Mouse (Mus musculus) telencephalon, adult 2 months (tissue): ENCODE data around the gene Nav2.

Source experiments
- DNase-seq: peaks from one replicate; pipeline ENCODE4 v3.0.0-alpha.2; 2011; ENCODE audit warnings: low read depth, low spot score

Nav2 gene

GRCm38 (mm10) chr7:49513763-49514437 lies 605.4 kb downstream of the Nav2 start:
- DNase-seq = no peak

- no peak for DNase-seq
Observed at GRCm38 (mm10) chr7:49515012-49515411, 606.5 kb downstream of the Nav2 start.

- DNase-seq = no peak
Observed at GRCm38 (mm10) chr7:49520504-49520903, 612.0 kb downstream of the Nav2 start.

GRCm38 (mm10) chr7:49521349-49521748 lies 612.8 kb downstream of the Nav2 start:
- no peak for DNase-seq

GRCm38 (mm10) chr7:49521976-49522375 lies 613.5 kb downstream of the Nav2 start:
- no peak for DNase-seq

GRCm38 (mm10) chr7:49522411-49523114 lies 614.0 kb downstream of the Nav2 start:
- no peak for DNase-seq

GRCm38 (mm10) chr7:49523115-49523445 lies 614.6 kb downstream of the Nav2 start:
- no peak for DNase-seq

- no peak for DNase-seq
Observed at GRCm38 (mm10) chr7:49523729-49524128, 615.2 kb downstream of the Nav2 start.

- no peak for DNase-seq
Observed at GRCm38 (mm10) chr7:49525348-49526100, 617.0 kb downstream of the Nav2 start.

GRCm38 (mm10) chr7:49526101-49526499 lies 617.6 kb downstream of the Nav2 start:
- no peak for DNase-seq

- no peak for DNase-seq
Observed at GRCm38 (mm10) chr7:49527495-49527894, 619.0 kb downstream of the Nav2 start.

GRCm38 (mm10) chr7:49527925-49528324 lies 619.4 kb downstream of the Nav2 start:
- no peak for DNase-seq

GRCm38 (mm10) chr7:49529498-49529897 lies 621.0 kb downstream of the Nav2 start:
- no peak for DNase-seq

- no peak for DNase-seq
Observed at GRCm38 (mm10) chr7:49533571-49533970, 625.1 kb downstream of the Nav2 start.

- no peak for DNase-seq
Observed at GRCm38 (mm10) chr7:49534208-49534607, 625.7 kb downstream of the Nav2 start.

- DNase-seq = no peak
Observed at GRCm38 (mm10) chr7:49538360-49538759, 629.8 kb downstream of the Nav2 start.

GRCm38 (mm10) chr7:49540181-49540580 lies 631.7 kb downstream of the Nav2 start:
- no peak for DNase-seq

- no peak for DNase-seq
Observed at GRCm38 (mm10) chr7:49542135-49542534, 633.6 kb downstream of the Nav2 start.

GRCm38 (mm10) chr7:49544775-49545705 lies 636.5 kb downstream of the Nav2 start:
- DNase-seq = no peak

- no peak for DNase-seq
Observed at GRCm38 (mm10) chr7:49545706-49546097, 637.2 kb downstream of the Nav2 start.

- no peak for DNase-seq
Observed at GRCm38 (mm10) chr7:49548397-49548796, 639.9 kb downstream of the Nav2 start.
